Mouse (Mus musculus): ENCODE measurements around the gene Hist1h2bh.
"Not testable (repeated sequence)": the region's sequence is repeated elsewhere in the genome, so short reads cannot be mapped to it uniquely, and the experiment has no call there.

Hist1h2bh gene

GRCm38 (mm10) chr13:23542999-23543607 is at the start of gene Hist1h2bh:
Hist1h2bh (minus strand) TSS chr13:23543392.
- not testable (repeated sequence) for DNase-seq (ENCODE audit: low read depth, low spot score)

GRCm38 (mm10) chr13:23592614-23593013 is 49.4 kb upstream of the Hist1h2bh start:
- DNase-seq (ENCODE audit: low read depth, low spot score): no peak

- not testable (repeated sequence) for DNase-seq (ENCODE audit: low read depth, low spot score)
Observed at GRCm38 (mm10) chr13:23591886-23592285, 48.7 kb upstream of the Hist1h2bh start.

- no peak for DNase-seq (ENCODE audit: low read depth, low spot score)
Observed at GRCm38 (mm10) chr13:23591206-23591605, 48.0 kb upstream of the Hist1h2bh start.

- DNase-seq (ENCODE audit: low read depth, low spot score): no peak
Observed at GRCm38 (mm10) chr13:23586940-23587225, 43.7 kb upstream of the Hist1h2bh start.

GRCm38 (mm10) chr13:23586099-23586939 is 43.1 kb upstream of the Hist1h2bh start:
- DNase-seq (ENCODE audit: low read depth, low spot score): no peak

GRCm38 (mm10) chr13:23585442-23586098 is 42.4 kb upstream of the Hist1h2bh start:
- DNase-seq (ENCODE audit: low read depth, low spot score): not testable (repeated sequence)

GRCm38 (mm10) chr13:23585029-23585441 is 41.8 kb upstream of the Hist1h2bh start:
- DNase-seq (ENCODE audit: low read depth, low spot score): no peak

GRCm38 (mm10) chr13:23584331-23584730 is 41.1 kb upstream of the Hist1h2bh start:
- no peak for DNase-seq (ENCODE audit: low read depth, low spot score)

- no peak for DNase-seq (ENCODE audit: low read depth, low spot score)
Observed at GRCm38 (mm10) chr13:23583387-23584068, 40.3 kb upstream of the Hist1h2bh start.

GRCm38 (mm10) chr13:23582219-23583056 is 39.2 kb upstream of the Hist1h2bh start:
- DNase-seq (ENCODE audit: low read depth, low spot score): no peak

- no peak for DNase-seq (ENCODE audit: low read depth, low spot score)
Observed at GRCm38 (mm10) chr13:23581408-23582218, 38.4 kb upstream of the Hist1h2bh start, which contains the start of gene Hist1h4d. Hist1h4d (plus strand) TSS chr13:23581598.

GRCm38 (mm10) chr13:23577835-23578234 is 34.6 kb upstream of the Hist1h2bh start:
- DNase-seq (ENCODE audit: low read depth, low spot score): no peak

- DNase-seq (ENCODE audit: low read depth, low spot score): no peak
Observed at GRCm38 (mm10) chr13:23576906-23577639, 33.9 kb upstream of the Hist1h2bh start.

GRCm38 (mm10) chr13:23576351-23576881 is 33.2 kb upstream of the Hist1h2bh start:
- no peak for DNase-seq (ENCODE audit: low read depth, low spot score)

GRCm38 (mm10) chr13:23575864-23576313 is 32.7 kb upstream of the Hist1h2bh start:
- not testable (repeated sequence) for DNase-seq (ENCODE audit: low read depth, low spot score)

GRCm38 (mm10) chr13:23575271-23575851 is 32.2 kb upstream of the Hist1h2bh start, which contains the start of gene Hist1h3d:
Hist1h3d (plus strand) TSS chr13:23575763.
- no peak for DNase-seq (ENCODE audit: low read depth, low spot score)

- not testable (repeated sequence) for DNase-seq (ENCODE audit: low read depth, low spot score)
Observed at GRCm38 (mm10) chr13:23574546-23575170, 31.5 kb upstream of the Hist1h2bh start.

All from WW6 (cell line).